Mouse (Mus musculus) embryonic fibroblast, embryonic 13.5 days (primary cell): ENCODE measurements around the gene Lnpep.

Source experiments
- CTCF ChIP-seq: IDR thresholded peaks from 2 replicates; pipeline ENCODE4 v1.5.1; 2011; ENCODE audit warnings: mild to moderate bottlenecking, control low read depth, low read length, moderate library complexity, borderline replicate concordance; ENCODE audit not compliant: insufficient read depth
- POLR2A ChIP-seq: IDR thresholded peaks from 2 replicates; pipeline ENCODE4 v1.6.1; 2011; ENCODE audit warnings: low read depth, mild to moderate bottlenecking, control low read depth, low read length, moderate library complexity

DNA sequence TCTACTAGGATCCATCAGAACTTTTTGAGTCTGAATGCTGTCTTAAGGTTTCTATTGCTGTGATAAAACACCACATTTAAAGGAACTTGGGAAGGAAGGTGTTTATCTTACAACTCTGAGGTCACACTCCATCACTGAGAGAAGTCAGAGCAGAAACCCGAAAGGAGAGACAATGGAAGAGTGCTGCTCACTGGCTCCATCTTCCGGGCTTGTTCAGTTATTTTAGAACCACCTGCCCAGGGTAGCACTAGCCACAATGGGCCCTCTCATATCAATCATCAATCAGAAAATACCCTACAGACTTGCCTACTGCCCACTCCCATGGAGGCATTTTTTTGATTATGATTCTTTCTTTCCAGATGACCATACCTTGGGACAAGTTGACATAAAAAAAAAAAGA lies 41.0 kb downstream of the Lnpep start:
- TF ChIP-seq CTCF: no peak
- TF ChIP-seq POLR2A: no peak
